Mouse (Mus musculus) liver, adult 2 months (tissue): ENCODE measurements at regions not wholly inside any gene's neighbourhood (a gene's known extent, or its start where the extent isn't known, plus 50 kb on each side); places are given as distances from the start of the nearest gene placed in this dataset.

ENCODE experiments used
- CTCF ChIP-seq: fragments of 200-500 bp; IDR thresholded peaks from 2 replicates; pipeline ENCODE4 v1.5.1; 2011; ENCODE audit warnings: low read depth, low read length, control low read depth
- POLR2A ChIP-seq: fragments of 200-500 bp; IDR thresholded peaks from 2 replicates; pipeline ENCODE4 v1.6.1; 2011; ENCODE audit warnings: low read length, control low read depth; ENCODE audit not compliant: insufficient read depth; ENCODE audit errors: extremely low read depth

- TF ChIP-seq CTCF (no peak), POLR2A (no peak)
These were observed 359.3 kb upstream of the Tle4 start for GRCm38 (mm10) chr19:14957154-14957553.
